Mouse (Mus musculus): ENCODE measurements around the gene Sobp.

The Sobp gene

GRCm38 (mm10) chr10:43174326-43175155 lies at the start of gene Sobp, which contains the start of gene 9030612E09Rik:
TSS of gene Sobp (minus strand) at chr10:43174530.
TSS of gene 9030612E09Rik (plus strand) at chr10:43174704.
- peak; percentile 67 to 83 for DNase-seq (ENCODE audit: inconsistent age in 2 of 2, low spot score in 1 of 2)

- DNase-seq (ENCODE audit: inconsistent age in 2 of 2, low spot score in 1 of 2), result no peak
Measured at GRCm38 (mm10) chr10:43223391-43223790, 49.1 kb upstream of the Sobp start.

GRCm38 (mm10) chr10:43221659-43222058 lies 47.3 kb upstream of the Sobp start:
- DNase-seq (ENCODE audit: inconsistent age in 2 of 2, low spot score in 1 of 2), result no peak

- peak; percentile 96 to 98 for DNase-seq (ENCODE audit: inconsistent age in 2 of 2, low spot score in 1 of 2)
Measured at GRCm38 (mm10) chr10:43220910-43221625, 46.7 kb upstream of the Sobp start, which contains the start of gene Pdss2. TSS of gene Pdss2 (plus strand) at chr10:43221486.

GRCm38 (mm10) chr10:43220479-43220878 lies 46.1 kb upstream of the Sobp start:
- DNase-seq (ENCODE audit: inconsistent age in 2 of 2, low spot score in 1 of 2), result no peak

GRCm38 (mm10) chr10:43217361-43217900 lies 43.1 kb upstream of the Sobp start:
- DNase-seq (ENCODE audit: inconsistent age in 2 of 2, low spot score in 1 of 2), result no peak

GRCm38 (mm10) chr10:43211866-43212265 lies 37.5 kb upstream of the Sobp start:
- peak in 1 of 2 experiments; percentile 54 for DNase-seq (ENCODE audit: inconsistent age in 2 of 2, low spot score in 1 of 2)

- no peak for DNase-seq (ENCODE audit: inconsistent age in 2 of 2, low spot score in 1 of 2)
Measured at GRCm38 (mm10) chr10:43203865-43204264, 29.5 kb upstream of the Sobp start.

- no peak for DNase-seq (ENCODE audit: inconsistent age in 2 of 2, low spot score in 1 of 2)
Measured at GRCm38 (mm10) chr10:43200206-43200605, 25.9 kb upstream of the Sobp start.

- DNase-seq (ENCODE audit: inconsistent age in 2 of 2, low spot score in 1 of 2), result peak in 1 of 2 experiments; percentile 33
Measured at GRCm38 (mm10) chr10:43180313-43180912, 6.1 kb upstream of the Sobp start.

- peak in 1 of 2 experiments; percentile 31 for DNase-seq (ENCODE audit: inconsistent age in 2 of 2, low spot score in 1 of 2)
Measured at GRCm38 (mm10) chr10:43175156-43175601, 849 bp upstream of the Sobp start.

- peak in 1 of 2 experiments; percentile 76 for DNase-seq (ENCODE audit: inconsistent age in 2 of 2, low spot score in 1 of 2)
Measured at GRCm38 (mm10) chr10:43173828-43174325, 453 bp downstream of the Sobp start.

GRCm38 (mm10) chr10:43173141-43173827 lies 1.0 kb downstream of the Sobp start:
- peak; percentile 74 to 92 for DNase-seq (ENCODE audit: inconsistent age in 2 of 2, low spot score in 1 of 2)

- DNase-seq (ENCODE audit: inconsistent age in 2 of 2, low spot score in 1 of 2), result peak in 1 of 2 experiments; percentile 28
Measured at GRCm38 (mm10) chr10:43172554-43172953, 1.8 kb downstream of the Sobp start.

- DNase-seq (ENCODE audit: inconsistent age in 2 of 2, low spot score in 1 of 2), result no peak
Measured at GRCm38 (mm10) chr10:43172066-43172465, 2.3 kb downstream of the Sobp start.

GRCm38 (mm10) chr10:43171106-43171505 lies 3.2 kb downstream of the Sobp start:
- DNase-seq (ENCODE audit: inconsistent age in 2 of 2, low spot score in 1 of 2), result no peak

GRCm38 (mm10) chr10:43168847-43169246 lies 5.5 kb downstream of the Sobp start:
- no peak for DNase-seq (ENCODE audit: inconsistent age in 2 of 2, low spot score in 1 of 2)

- DNase-seq (ENCODE audit: inconsistent age in 2 of 2, low spot score in 1 of 2), result no peak
Measured at GRCm38 (mm10) chr10:43166817-43167216, 7.5 kb downstream of the Sobp start.

- DNase-seq (ENCODE audit: inconsistent age in 2 of 2, low spot score in 1 of 2), result no peak
Measured at GRCm38 (mm10) chr10:43166146-43166545, 8.2 kb downstream of the Sobp start.

- no peak for DNase-seq (ENCODE audit: inconsistent age in 2 of 2, low spot score in 1 of 2)
Measured at GRCm38 (mm10) chr10:43164406-43164805, 9.9 kb downstream of the Sobp start.
